Mouse (Mus musculus): Measurements from ENCODE around the gene Il4ra. TPM values are rescaled to one million over a fixed set of nuclear protein-coding genes. Genes with fewer than 3 reads are reported as not detected.

The Il4ra gene
- polyA plus RNA-seq, 1 experiment = 22.7 TPM

DNA sequence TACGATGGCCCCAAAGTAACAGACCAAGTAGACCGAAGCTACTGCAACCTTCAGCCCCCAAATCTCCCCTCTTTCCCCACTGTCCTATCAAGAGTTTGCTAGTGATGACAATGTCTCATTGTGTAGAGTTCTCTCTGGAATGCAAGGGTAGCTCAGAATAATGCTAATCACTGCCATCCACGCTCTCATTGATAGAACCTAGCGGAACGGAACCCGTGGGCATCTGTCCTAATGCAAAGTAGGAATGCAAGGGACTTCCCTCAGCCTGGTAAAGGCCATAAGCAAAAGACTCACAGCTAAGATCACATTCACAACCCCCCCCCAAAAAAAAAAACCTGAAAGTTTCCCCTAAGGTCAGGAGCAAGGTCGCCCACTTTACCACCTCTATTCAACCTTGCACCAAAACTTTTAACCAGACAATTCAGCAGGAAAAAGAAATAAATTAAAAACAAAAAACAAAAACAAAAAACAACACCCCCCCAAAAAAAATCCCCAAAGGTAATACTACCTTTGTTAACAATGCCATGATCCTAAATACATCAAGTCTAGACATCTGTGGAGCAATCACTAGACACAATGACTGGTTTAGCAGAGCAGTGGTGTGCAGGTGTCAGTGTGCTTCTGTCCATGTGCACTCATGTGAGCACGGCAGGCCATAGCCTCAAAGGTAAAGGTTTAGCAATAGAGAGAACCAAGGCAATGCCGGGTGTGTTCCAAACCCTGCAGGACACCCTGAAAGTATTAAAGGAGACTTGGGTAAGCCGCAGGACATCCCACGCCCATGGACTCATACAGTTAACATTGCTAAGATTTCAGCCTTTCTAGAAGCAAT is 45.8 kb downstream of the Il4ra start:
- Histone ChIP-seq H3K79me3 (ENCODE audit: low read depth) (no peaks in the 10 kb centered on the region), H3K36me3 (ENCODE audit: control insufficient read depth, insufficient read depth) (no peaks in the 10 kb centered on the region), H3K4me3 (ENCODE audit: insufficient read depth, poor library complexity, severe bottlenecking) (no peak overlapping the region), H3K27me3 (ENCODE audit: control insufficient read depth, insufficient read depth, insufficient read length) (no peaks in the 10 kb centered on the region), H3K79me2 (ENCODE audit: control insufficient read depth, insufficient read depth) (no peaks in the 10 kb centered on the region), H3ac (ENCODE audit: control insufficient read depth, insufficient read length, low read depth) (no peak overlapping the region)
- no peak for TF ChIP-seq CEBPB (IDR thresholded peaks at IDR 0.05; ENCODE audit: low read depth)
- no peak for TF ChIP-seq CTCF (IDR thresholded peaks at IDR 0.05; ENCODE audit: control insufficient read depth, insufficient read depth, insufficient read length)
- TF ChIP-seq MYOD1 (IDR thresholded peaks at IDR 0.05; ENCODE audit: control insufficient read depth, insufficient read length, low read depth) = no peak
- TF ChIP-seq FOSL1 (IDR thresholded peaks at IDR 0.05; ENCODE audit: insufficient read depth, low read length, poor library complexity, severe bottlenecking) = no peak
- TF ChIP-seq USF1 (IDR thresholded peaks at IDR 0.05; ENCODE audit: low read depth) = no peak
- no peak for TF ChIP-seq MAX (IDR thresholded peaks at IDR 0.05)
- no peak for TF ChIP-seq MYOG (IDR thresholded peaks at IDR 0.05; ENCODE audit: control insufficient read depth, extremely low read depth, insufficient read length)

DNA sequence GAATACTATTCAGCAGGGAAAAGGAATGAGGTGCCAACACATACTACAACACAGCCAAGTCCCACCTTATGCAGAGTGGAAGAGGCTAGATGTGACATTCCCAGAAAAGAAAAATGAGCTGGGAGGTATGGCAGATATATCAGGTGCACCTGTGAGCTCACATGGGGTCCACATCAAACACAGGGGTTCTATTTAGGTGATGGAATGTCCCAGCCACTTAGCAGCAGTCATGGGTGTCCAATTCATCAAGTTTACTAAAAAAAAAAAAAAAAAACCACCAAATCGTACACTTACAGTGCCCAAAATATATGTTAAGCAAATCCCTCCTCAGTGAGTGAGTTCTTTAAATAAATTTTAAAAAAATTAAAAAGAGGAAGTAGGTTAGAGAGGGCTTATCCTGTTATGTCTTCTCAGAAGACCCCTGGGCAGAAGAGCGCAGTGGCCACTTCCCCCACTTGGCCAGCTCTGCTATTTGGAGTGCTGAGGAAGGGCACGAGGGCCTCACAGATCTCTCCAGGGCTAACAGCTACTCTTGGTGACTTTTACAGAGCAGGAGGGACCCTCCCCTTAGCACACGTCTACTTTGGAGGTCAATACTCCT is 47.6 kb downstream of the Il4ra start:
- TF ChIP-seq CTCF (IDR thresholded peaks at IDR 0.05; ENCODE audit: control insufficient read depth, insufficient read depth, insufficient read length) = no peak
- no peak for TF ChIP-seq MYOG (IDR thresholded peaks at IDR 0.05; ENCODE audit: control insufficient read depth, extremely low read depth, insufficient read length)
- no peak for TF ChIP-seq MYOD1 (IDR thresholded peaks at IDR 0.05; ENCODE audit: control insufficient read depth, insufficient read length, low read depth)
- no peak for TF ChIP-seq FOSL1 (IDR thresholded peaks at IDR 0.05; ENCODE audit: insufficient read depth, low read length, poor library complexity, severe bottlenecking)
- TF ChIP-seq CEBPB (IDR thresholded peaks at IDR 0.05; ENCODE audit: low read depth) = no peak

DNA sequence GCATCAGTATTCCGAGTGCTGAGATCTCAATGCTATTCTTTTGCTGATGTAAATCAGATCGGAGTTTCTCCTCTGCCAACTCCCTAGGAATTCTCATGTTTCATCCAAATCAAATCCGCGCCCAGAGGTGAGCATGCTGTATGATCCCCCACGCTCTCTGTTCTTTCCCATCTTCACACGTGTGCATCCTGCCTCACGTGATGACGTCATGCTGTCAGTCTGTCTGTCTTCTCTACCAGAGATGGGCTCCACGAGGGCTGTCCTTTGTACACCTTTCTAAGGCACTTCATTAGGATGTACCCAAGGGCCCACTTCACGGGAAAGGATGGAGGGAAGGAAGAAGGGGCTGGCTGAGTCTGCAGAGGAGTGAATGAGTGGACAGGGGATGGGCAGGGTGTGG is 48.2 kb downstream of the Il4ra start:
- H3ac ChIP-seq (ENCODE audit: control insufficient read depth, insufficient read length, low read depth) = no peak overlapping the region
- no peaks in the 10 kb centered on the region for H3K79me2 ChIP-seq (ENCODE audit: control insufficient read depth, insufficient read depth)
- TF ChIP-seq USF1 (IDR thresholded peaks at IDR 0.05; ENCODE audit: low read depth) = no peak
- TF ChIP-seq FOSL1 (IDR thresholded peaks at IDR 0.05; ENCODE audit: insufficient read depth, low read length, poor library complexity, severe bottlenecking) = no peak
- TF ChIP-seq MYOG (IDR thresholded peaks at IDR 0.05; ENCODE audit: control insufficient read depth, extremely low read depth, insufficient read length) = no peak
- TF ChIP-seq MYOD1 (IDR thresholded peaks at IDR 0.05; ENCODE audit: control insufficient read depth, insufficient read length, low read depth) = no peak
- no peak for TF ChIP-seq MAX (IDR thresholded peaks at IDR 0.05)
- TF ChIP-seq CEBPB (IDR thresholded peaks at IDR 0.05; ENCODE audit: low read depth) = no peak
- TF ChIP-seq CTCF (IDR thresholded peaks at IDR 0.05; ENCODE audit: control insufficient read depth, insufficient read depth, insufficient read length) = no peak
- no peak overlapping the region for H3K4me3 ChIP-seq (ENCODE audit: insufficient read depth, poor library complexity, severe bottlenecking)
- no peaks in the 10 kb centered on the region for H3K36me3 ChIP-seq (ENCODE audit: control insufficient read depth, insufficient read depth)
- no peaks in the 10 kb centered on the region for H3K79me3 ChIP-seq (ENCODE audit: low read depth)
- H3K27me3 ChIP-seq (ENCODE audit: control insufficient read depth, insufficient read depth, insufficient read length) = no peaks in the 10 kb centered on the region

More for the DNA sequence above, 47.6 kb downstream of the Il4ra start:
- no peak overlapping the region for H3K4me3 ChIP-seq (ENCODE audit: insufficient read depth, poor library complexity, severe bottlenecking)
- no peak overlapping the region for H3ac ChIP-seq (ENCODE audit: control insufficient read depth, insufficient read length, low read depth)
- no peaks in the 10 kb centered on the region for H3K79me2 ChIP-seq (ENCODE audit: control insufficient read depth, insufficient read depth)
- no peaks in the 10 kb centered on the region for H3K27me3 ChIP-seq (ENCODE audit: control insufficient read depth, insufficient read depth, insufficient read length)
- H3K79me3 ChIP-seq (ENCODE audit: low read depth) = no peaks in the 10 kb centered on the region
- H3K36me3 ChIP-seq (ENCODE audit: control insufficient read depth, insufficient read depth) = no peaks in the 10 kb centered on the region

DNA sequence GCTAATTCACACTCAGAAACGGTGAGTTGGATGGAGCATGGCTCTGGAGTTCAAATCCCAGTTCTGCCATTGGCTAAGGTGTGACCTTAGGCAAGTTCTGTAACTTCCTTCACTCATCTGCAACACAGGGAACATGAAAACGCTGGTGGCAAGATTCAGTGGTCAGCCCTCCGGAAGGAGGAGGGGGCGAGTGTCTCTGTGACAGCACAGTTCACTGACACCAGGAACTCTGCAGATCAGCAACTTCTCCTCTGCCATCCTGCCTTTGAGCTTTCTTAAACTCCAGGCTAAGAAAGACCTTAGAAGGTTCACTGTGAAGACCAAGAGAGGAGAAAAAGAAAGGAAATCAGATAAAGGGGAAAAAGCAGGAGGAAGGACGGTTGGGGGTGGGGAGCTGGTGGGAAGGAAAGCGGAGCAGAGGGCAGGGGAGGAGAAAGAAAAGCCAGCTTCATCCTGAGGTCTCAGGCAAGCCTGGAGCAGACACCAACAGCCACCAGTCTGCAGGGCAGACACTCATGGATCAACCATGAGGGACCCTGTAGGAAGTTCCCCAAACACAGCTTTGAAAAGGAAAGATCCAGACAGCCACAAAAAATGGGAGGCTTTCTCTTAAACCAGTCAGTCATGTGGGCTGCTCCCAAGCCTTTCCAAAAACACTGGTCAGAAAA is 48.8 kb downstream of the Il4ra start:
- no peak overlapping the region for H3ac ChIP-seq (ENCODE audit: control insufficient read depth, insufficient read length, low read depth)
- TF ChIP-seq USF1 (IDR thresholded peaks at IDR 0.05; ENCODE audit: low read depth) = no peak
- no peak for TF ChIP-seq MYOD1 (IDR thresholded peaks at IDR 0.05; ENCODE audit: control insufficient read depth, insufficient read length, low read depth)
- no peak for TF ChIP-seq CEBPB (IDR thresholded peaks at IDR 0.05; ENCODE audit: low read depth)
- no peak for TF ChIP-seq MAX (IDR thresholded peaks at IDR 0.05)
- TF ChIP-seq MYOG (IDR thresholded peaks at IDR 0.05; ENCODE audit: control insufficient read depth, extremely low read depth, insufficient read length) = no peak

DNA sequence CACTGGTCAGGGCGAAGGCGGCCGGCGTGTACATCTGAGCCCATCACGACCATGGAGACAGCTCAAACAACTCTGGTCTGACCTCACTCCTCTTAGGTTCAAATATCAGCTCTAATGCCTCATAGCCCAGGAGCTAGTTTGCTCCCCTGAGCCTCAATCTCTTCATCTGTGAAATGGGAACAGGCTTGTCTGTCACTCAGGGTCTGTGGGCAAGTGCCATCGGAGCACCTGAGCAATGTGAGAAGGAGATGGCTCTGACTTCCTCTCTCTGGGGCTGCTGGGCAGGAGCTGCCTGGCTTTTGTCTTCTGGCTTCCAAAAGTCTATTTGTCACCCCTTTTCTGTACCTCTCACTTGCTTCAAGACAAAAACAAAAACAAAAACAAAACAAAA is 49.4 kb downstream of the Il4ra start:
- Histone ChIP-seq H3K27me3 (ENCODE audit: control insufficient read depth, insufficient read depth, insufficient read length) (no peaks in the 10 kb centered on the region), H3ac (ENCODE audit: control insufficient read depth, insufficient read length, low read depth) (no peak overlapping the region), H3K79me2 (ENCODE audit: control insufficient read depth, insufficient read depth) (no peaks in the 10 kb centered on the region), H3K79me3 (ENCODE audit: low read depth) (no peaks in the 10 kb centered on the region), H3K36me3 (ENCODE audit: control insufficient read depth, insufficient read depth) (no peaks in the 10 kb centered on the region), H3K4me3 (ENCODE audit: insufficient read depth, poor library complexity, severe bottlenecking) (no peak overlapping the region)
- TF ChIP-seq USF1 (IDR thresholded peaks at IDR 0.05; ENCODE audit: low read depth) (no peak), MAX (IDR thresholded peaks at IDR 0.05) (no peak), FOSL1 (IDR thresholded peaks at IDR 0.05; ENCODE audit: insufficient read depth, low read length, poor library complexity, severe bottlenecking) (no peak)

More for the DNA sequence above, 48.8 kb downstream of the Il4ra start:
- Histone ChIP-seq H3K27me3 (ENCODE audit: control insufficient read depth, insufficient read depth, insufficient read length) (no peaks in the 10 kb centered on the region), H3K79me2 (ENCODE audit: control insufficient read depth, insufficient read depth) (no peaks in the 10 kb centered on the region), H3K4me3 (ENCODE audit: insufficient read depth, poor library complexity, severe bottlenecking) (no peak overlapping the region), H3K79me3 (ENCODE audit: low read depth) (no peaks in the 10 kb centered on the region), H3K36me3 (ENCODE audit: control insufficient read depth, insufficient read depth) (no peaks in the 10 kb centered on the region)
